In genomic region chr12:17552949-17553348, GRCm38 (mm10) we compare ENCODE assay signal across 17 mouse cellular contexts. TPM values are rescaled to one million over a fixed set of nuclear protein-coding genes. Genes with fewer than 3 reads are reported as not detected.
DNase-seq lines count a peak whose midpoint lies in the region; ATAC-seq and TF ChIP-seq lines count a peak whose summit lies in the region.
"Had no signal": no experiment of that assay in that cellular context is flagged by ENCODE, and none has a peak within 500 bp of the region (broad histone marks: within the 10 kb centered on the region; RNA-seq: fewer than 3 reads in every experiment).

No protein-coding gene starts in this region.

- peaks cover 26% of the 10 kb centered on the region for H3K36me3 ChIP-seq in liver, embryonic 11.5 days (ENCODE audit: control insufficient read depth, insufficient read depth, low read length)
- peaks cover 38% of the 10 kb centered on the region for H3K36me3 ChIP-seq in liver, postnatal 0 days (replicated peaks; ENCODE audit: insufficient read depth, low read length)
- H3K36me3 ChIP-seq in forebrain, postnatal 0 days (ENCODE audit: insufficient read depth) = peaks cover 36% of the 10 kb centered on the region

- WGBS in liver, embryonic 11.5 days = 46% methylated on average over 2 of the region's 2 CpGs
- 72% methylated on average over 2 of the region's 2 CpGs for WGBS in liver, postnatal 0 days (ENCODE audit: insufficient replicate concordance)
- 81% methylated on average over 2 of the region's 2 CpGs for WGBS in forebrain, postnatal 0 days

- H3K9ac ChIP-seq in liver, embryonic 11.5 days (ENCODE audit: low read depth, low read length) = no peak overlapping the region
- no peak overlapping the region for H3K9ac ChIP-seq in liver, postnatal 0 days (replicated peaks)
- no peak overlapping the region for H3K9ac ChIP-seq in forebrain, postnatal 0 days

- peak; percentile 25 for ATAC-seq in liver, embryonic 11.5 days (replicated peaks; ENCODE audit: low FRiP score)
- ATAC-seq in liver, postnatal 0 days = 0 out of 2 replicates have a peak, but pooled peaks have one; percentile 9
- no peak for ATAC-seq in forebrain, postnatal 0 days
- ATAC-seq: Patski had no signal

- H3K9me3 ChIP-seq in liver, embryonic 11.5 days (ENCODE audit: control insufficient read depth, low read length) = no peaks in the 10 kb centered on the region
- no peaks in the 10 kb centered on the region for H3K9me3 ChIP-seq in liver, postnatal 0 days (ENCODE audit: low read length)
- H3K9me3 ChIP-seq in forebrain, postnatal 0 days (ENCODE audit: low read length) = no peaks in the 10 kb centered on the region

- no peak overlapping the region for H3K4me2 ChIP-seq in liver, embryonic 11.5 days
- no peak overlapping the region for H3K4me2 ChIP-seq in liver, postnatal 0 days (ENCODE audit: low read depth, low read length)
- H3K4me2 ChIP-seq in forebrain, postnatal 0 days (ENCODE audit: low read depth) = no peak overlapping the region

- DNase-seq in adrenal gland, adult 2 months = peak; percentile 34
- DNase-seq in adrenal gland, postnatal 25 days = no peak
- DNase-seq in liver, embryonic 11.5 days (ENCODE audit: low spot score) = no peak
- DNase-seq in liver = no peak
- DNase-seq in c-Kit-positive CD71-positive TER-119-positive erythroid progenitor cells, embryonic 14.5 days (ENCODE audit: low spot score) = peak; percentile 66
- DNase-seq in liver, postnatal 0 days = no peak
- DNase-seq in forebrain, postnatal 0 days = no peak
- no peak for DNase-seq in right cerebral cortex, postnatal 4 days
- DNase-seq: adrenal gland, postnatal 10 days; cerebellum, postnatal 10 days; embryo, embryonic 11 days; gastrocnemius, postnatal 14 days; heart, postnatal 36 days; kidney, adult 18-20 months; lung, adult 18-20 months; midbrain, embryonic 14.5 days had no signal

- no peak for TF ChIP-seq CTCF in liver, postnatal 0 days (IDR thresholded peaks at IDR 0.05; ENCODE audit: low read depth)
- no peak for TF ChIP-seq CTCF in forebrain, postnatal 0 days (IDR thresholded peaks at IDR 0.05; ENCODE audit: low read depth)

- no peak for TF ChIP-seq EP300 in liver, postnatal 0 days (IDR thresholded peaks at IDR 0.05; ENCODE audit: low read depth)

- peak overlapping the region; percentile 54 for H3K27ac ChIP-seq in liver, embryonic 11.5 days (ENCODE audit: low read depth, low read length)
- no peak overlapping the region for H3K27ac ChIP-seq in liver, postnatal 0 days (ENCODE audit: low read depth)
- H3K27ac ChIP-seq in forebrain, postnatal 0 days (ENCODE audit: low read depth, low read length) = no peak overlapping the region

- no peak overlapping the region for H3K4me3 ChIP-seq in liver, embryonic 11.5 days (ENCODE audit: low read depth, low read length)
- H3K4me3 ChIP-seq in liver, postnatal 0 days (ENCODE audit: low read depth, low read length) = no peak overlapping the region
- no peak overlapping the region for H3K4me3 ChIP-seq in forebrain, postnatal 0 days (ENCODE audit: low read depth, low read length)

- no peaks in the 10 kb centered on the region for H3K27me3 ChIP-seq in liver, embryonic 11.5 days (replicated peaks; ENCODE audit: control insufficient read depth, insufficient read depth, low read length)
- no peaks in the 10 kb centered on the region for H3K27me3 ChIP-seq in liver, postnatal 0 days (ENCODE audit: insufficient read depth, low read length)
- H3K27me3 ChIP-seq in forebrain, postnatal 0 days (ENCODE audit: insufficient read depth, low read length) = no peaks in the 10 kb centered on the region
- H3K27me3 ChIP-seq: Patski had no signal

- H3K4me1 ChIP-seq in liver, embryonic 11.5 days (replicated peaks; ENCODE audit: control insufficient read depth, insufficient read depth, low read length) = no peaks in the 10 kb centered on the region
- peaks cover 5% of the 10 kb centered on the region; the same call in 1 of the 2 replicates for H3K4me1 ChIP-seq in liver, postnatal 0 days (ENCODE audit: insufficient read depth)
- peaks cover 3% of the 10 kb centered on the region; the same call in 1 of the 2 replicates for H3K4me1 ChIP-seq in forebrain, postnatal 0 days (ENCODE audit: insufficient read depth)

RNA-seq across cellular contexts. Expression of gene Odc1, which starts 8.4 kb away (rescaled TPM):
- 100 to 1,000 TPM; 348 to 514 TPM for total RNA-seq in adrenal gland, adult 2 months (2021)
- 52.6 and 66.4 TPM in 2 replicates for polyA plus RNA-seq in adrenal gland, adult 2 months (2012; rRNA removed)
- 289 and 311 TPM in 2 replicates for total RNA-seq in adrenal gland, postnatal 25 days (2021)
- 446 and 497 TPM in 2 replicates for polyA plus RNA-seq in liver, embryonic 11.5 days (2014; fragmentation: Nextera tagmentation; extraction: Ambion mirVana)
- polyA plus RNA-seq in liver, postnatal 0 days (2015; fragmentation: Nextera tagmentation; extraction: Ambion mirVana) = 158 and 161 TPM in 2 replicates
- 271 and 293 TPM in 2 replicates for total RNA-seq in forebrain, postnatal 0 days (2014; rRNA removed)
- polyA plus RNA-seq in forebrain, postnatal 0 days (2015; fragmentation: Nextera tagmentation; extraction: Ambion mirVana) = 146 and 166 TPM in 2 replicates

Comparison
In these comparisons a context has a peak if more than half of its experiments do, and no peak if none do; other contexts are left out.
1. DNase-seq: peak in adrenal gland, adult 2 months (single experiment) and c-Kit-positive CD71-positive TER-119-positive erythroid progenitor cells, embryonic 14.5 days (single experiment); none in adrenal gland, postnatal 25 days (single experiment), liver, embryonic 11.5 days (single experiment), liver (single experiment), liver, postnatal 0 days (single experiment), forebrain, postnatal 0 days (single experiment) and right cerebral cortex, postnatal 4 days (single experiment).